Mouse (Mus musculus) kidney, postnatal 0 days (tissue): ENCODE measurements around the gene Abcc8. TPM values are rescaled to one million over a fixed set of nuclear protein-coding genes. Genes with fewer than 3 reads are reported as not detected.

Experiments
- ATAC-seq: fragments of 200-750 bp; cut with Nextera tagmentation; replicated peaks from 2 replicates; pipeline ENCODE4 v1.8.0; 2017; ENCODE audit warnings: low read depth, moderate number of reproducible peaks, moderate TSS enrichment, moderate library complexity; ENCODE audit not compliant: low FRiP score
- DNase-seq: peaks from one replicate; pipeline ENCODE4 v3.0.0-alpha.2; 2016; ENCODE audit warnings: low spot score
- H3K27ac ChIP-seq: fragments of 300-500 bp; sonication (generic); 2 replicates; pipeline ENCODE4 v1.5.1; 2014; ENCODE audit warnings: mild to moderate bottlenecking
- H3K27me3 ChIP-seq: fragments of 300-500 bp; sonication (generic); 2 replicates; pipeline ENCODE4 v1.6.1; 2014; ENCODE audit warnings: low read length, mixed read lengths; ENCODE audit not compliant: insufficient read depth
- H3K36me3 ChIP-seq: fragments of 300-500 bp; sonication (generic); 2 replicates; pipeline ENCODE4 v1.6.1; 2014; ENCODE audit warnings: low read length, mixed read lengths; ENCODE audit not compliant: insufficient read depth
- H3K4me1 ChIP-seq: fragments of 300-500 bp; sonication (generic); replicated peaks from 2 replicates; pipeline ENCODE4 v1.6.1; 2014; ENCODE audit warnings: antibody characterized with exemption, low read length, mixed read lengths; ENCODE audit not compliant: insufficient read depth
- H3K4me2 ChIP-seq: fragments of 300-500 bp; sonication (generic); 2 replicates; pipeline ENCODE4 v1.6.1; 2014; ENCODE audit warnings: mild to moderate bottlenecking, low read length, moderate library complexity, mixed read lengths
- H3K4me3 ChIP-seq: fragments of 300-500 bp; sonication (generic); replicated peaks from 2 replicates; pipeline ENCODE4 v1.5.1; 2014; ENCODE audit warnings: low read depth, low read length
- H3K9ac ChIP-seq: fragments of 300-500 bp; sonication (generic); 2 replicates; pipeline ENCODE4 v1.6.1; 2014; ENCODE audit warnings: low read depth, low read length
- H3K9me3 ChIP-seq: fragments of 300-500 bp; sonication (generic); replicated peaks from 2 replicates; pipeline ENCODE4 v1.6.1; 2016; ENCODE audit warnings: low read length, inconsistent platforms, mixed read lengths
- CTCF ChIP-seq: IDR thresholded peaks from 2 replicates; pipeline ENCODE4 v1.5.1; 2016; ENCODE audit warnings: antibody characterized with exemption, low read depth, mild to moderate bottlenecking, moderate library complexity
- WGBS: fragments of 180-500 bp; shearing (Covaris S2); extraction: QIAGEN DNeasy Blood & Tissue Kit; methylation state at CpG from one replicate; pipeline ENCODE4 v1.1.7; 2014; 5-methylcytosine and 5-hydroxymethylcytosine counted together
- polyA plus RNA-seq: library from polyadenylated mRNA; unstranded; fragments of >200 nt; fragmentation: Nextera tagmentation; extraction: Ambion mirVana; gene quantifications from 2 replicates; pipeline ENCODE4 v1.2.1, GENCODE M21; 2015

Abcc8 gene
- polyA plus RNA-seq, 1 experiment from 2014 or later, result 1.1 TPM

DNA sequence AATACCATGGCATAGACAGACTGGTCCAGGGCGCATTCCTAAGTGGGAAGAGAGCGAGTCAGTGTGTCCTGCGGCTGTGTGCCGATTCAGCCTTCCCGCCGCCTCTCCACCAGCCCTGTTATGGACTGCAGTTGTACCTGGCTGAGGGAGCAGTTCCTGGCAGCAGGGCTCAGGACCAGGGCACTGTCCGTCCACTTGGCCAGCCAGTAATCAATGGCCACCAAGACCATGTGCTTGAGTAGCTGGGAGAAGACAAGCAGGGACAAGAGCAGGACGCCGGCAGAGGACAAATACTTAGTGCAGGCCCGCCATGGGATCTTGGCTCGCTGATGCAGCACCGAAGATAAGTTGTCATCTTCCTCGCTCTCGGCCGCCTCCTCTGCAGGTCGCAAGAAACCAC, 62.8 kb downstream of the Abcc8 start:
- no peak; the same call in 1 of the 2 replicates for ATAC-seq
- H3K36me3 ChIP-seq, result no peaks in the 10 kb centered on the region
- 61% methylated on average over 16 of the region's 16 CpGs for WGBS
- H3K9ac ChIP-seq, result no peak overlapping the region
- H3K27me3 ChIP-seq, result no peaks in the 10 kb centered on the region
- H3K4me2 ChIP-seq, result no peak overlapping the region
- H3K4me1 ChIP-seq, result no peaks in the 10 kb centered on the region; the same call in 1 of the 2 replicates
- H3K27ac ChIP-seq, result no peak overlapping the region
- H3K4me3 ChIP-seq, result no peak overlapping the region
- TF ChIP-seq CTCF, result no peak
- H3K9me3 ChIP-seq, result no peaks in the 10 kb centered on the region
- no peak for DNase-seq

- ATAC-seq, result peak; percentile 74
- H3K27me3 ChIP-seq, result no peaks in the 10 kb centered on the region
- no peak overlapping the region for H3K4me3 ChIP-seq
- 22% methylated on average over 10 of the region's 10 CpGs for WGBS
- no peak overlapping the region for H3K9ac ChIP-seq
- no peaks in the 10 kb centered on the region for H3K9me3 ChIP-seq
- no peaks in the 10 kb centered on the region for H3K36me3 ChIP-seq
- TF ChIP-seq CTCF, result no peak
- H3K27ac ChIP-seq, result no peak overlapping the region
- DNase-seq, result peak; percentile 81
- no peak overlapping the region for H3K4me2 ChIP-seq
- no peaks in the 10 kb centered on the region; the same call in 1 of the 2 replicates for H3K4me1 ChIP-seq
These were observed 63.7 kb downstream of the Abcc8 start for GRCm38 (mm10) chr7:46116118-46116581.

GRCm38 (mm10) chr7:46113435-46113834, 66.4 kb downstream of the Abcc8 start:
- no peak for TF ChIP-seq CTCF
- H3K27me3 ChIP-seq, result no peaks in the 10 kb centered on the region
- no peaks in the 10 kb centered on the region for H3K9me3 ChIP-seq
- H3K4me1 ChIP-seq, result no peaks in the 10 kb centered on the region; the same call in 1 of the 2 replicates
- no peak for ATAC-seq
- no peak overlapping the region for H3K4me3 ChIP-seq
- no peaks in the 10 kb centered on the region for H3K36me3 ChIP-seq
- WGBS, result 44% methylated on average over 3 of the region's 3 CpGs
- no peak overlapping the region for H3K9ac ChIP-seq
- DNase-seq, result peak; percentile 41
- H3K4me2 ChIP-seq, result no peak overlapping the region
- H3K27ac ChIP-seq, result no peak overlapping the region

- Histone ChIP-seq H3K9ac (no peak overlapping the region), H3K9me3 (no peaks in the 10 kb centered on the region), H3K27me3 (no peaks in the 10 kb centered on the region), H3K4me2 (no peak overlapping the region), H3K4me3 (no peak overlapping the region), H3K27ac (no peak overlapping the region), H3K4me1 (no peaks in the 10 kb centered on the region; the same call in 1 of the 2 replicates), H3K36me3 (no peaks in the 10 kb centered on the region)
- TF ChIP-seq CTCF, result no peak
- DNase-seq, result no peak
- WGBS, result 66% methylated on average over 6 of the region's 6 CpGs
- ATAC-seq, result no peak
These were observed 67.9 kb downstream of the Abcc8 start for GRCm38 (mm10) chr7:46111938-46112337.

DNA sequence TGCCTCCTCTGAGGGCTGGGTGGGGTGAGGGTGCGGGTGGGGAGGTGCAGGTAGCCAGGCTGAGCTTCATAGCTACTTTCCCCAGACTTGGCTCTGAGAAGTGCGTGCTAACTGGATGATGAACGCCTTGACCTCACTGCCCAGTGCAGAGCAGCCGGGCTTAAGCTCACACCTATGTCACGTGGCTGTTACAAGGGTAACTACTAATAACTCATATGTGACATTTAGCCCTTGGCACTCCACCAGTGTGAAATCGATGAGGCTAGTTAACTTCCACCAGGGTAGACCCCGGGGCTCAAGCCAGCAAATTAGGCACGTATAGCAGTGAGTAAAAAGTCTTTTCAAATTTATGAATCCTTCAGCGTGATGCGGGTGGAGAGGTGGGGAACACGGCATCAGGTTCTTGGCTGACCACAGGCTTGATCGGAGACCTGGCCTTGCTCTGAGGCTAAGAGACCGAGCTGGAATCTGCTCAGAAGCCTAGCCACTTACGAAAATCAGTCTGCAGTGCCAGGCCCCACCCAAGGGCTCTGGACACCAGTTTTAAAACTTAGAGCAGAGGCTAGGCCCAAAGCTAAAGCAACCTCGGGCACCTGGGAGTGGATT, 68.5 kb downstream of the Abcc8 start:
- Histone ChIP-seq H3K4me1 (no peaks in the 10 kb centered on the region; the same call in 1 of the 2 replicates), H3K4me2 (no peak overlapping the region), H3K9me3 (no peaks in the 10 kb centered on the region), H3K9ac (no peak overlapping the region), H3K4me3 (no peak overlapping the region), H3K27me3 (no peaks in the 10 kb centered on the region), H3K36me3 (no peaks in the 10 kb centered on the region), H3K27ac (no peak overlapping the region)
- no peak for TF ChIP-seq CTCF
- ATAC-seq (no peak), DNase-seq (no peak)
- 64% methylated on average over 15 of the region's 15 CpGs for whole genome bisulfite sequencing

GRCm38 (mm10) chr7:46110079-46110478, 69.8 kb downstream of the Abcc8 start:
- H3K4me1 ChIP-seq, result no peaks in the 10 kb centered on the region
- H3K4me3 ChIP-seq, result no peak overlapping the region
- WGBS, result 65% methylated on average over 3 of the region's 3 CpGs
- no peaks in the 10 kb centered on the region for H3K36me3 ChIP-seq
- H3K27ac ChIP-seq, result no peak overlapping the region
- no peak overlapping the region for H3K4me2 ChIP-seq
- DNase-seq (no peak), ATAC-seq (no peak)
- H3K9me3 ChIP-seq, result no peaks in the 10 kb centered on the region
- no peak for TF ChIP-seq CTCF
- H3K27me3 ChIP-seq, result no peaks in the 10 kb centered on the region
- H3K9ac ChIP-seq, result no peak overlapping the region

DNA sequence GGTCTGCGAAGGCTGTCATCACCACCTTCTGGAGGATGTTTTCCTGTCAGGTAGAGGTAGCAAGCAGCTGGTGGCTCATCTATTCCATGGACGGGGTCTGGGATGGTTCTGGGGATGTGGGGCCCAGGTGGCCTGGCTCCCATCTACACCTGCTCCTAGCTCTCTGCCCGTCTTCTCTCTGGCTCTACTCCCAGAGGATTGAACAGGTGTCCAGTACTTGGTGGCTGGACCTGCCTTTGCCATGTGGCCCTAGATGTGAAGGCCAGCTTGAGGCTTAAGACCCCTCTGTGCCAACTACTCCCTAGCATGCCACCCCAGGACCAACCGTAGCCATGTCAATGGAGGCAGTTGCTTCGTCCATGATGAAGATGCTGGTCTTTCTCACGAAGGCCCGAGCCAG, 74.3 kb downstream of the Abcc8 start:
- no peaks in the 10 kb centered on the region for H3K9me3 ChIP-seq
- no peaks in the 10 kb centered on the region for H3K4me1 ChIP-seq
- WGBS, result 85% methylated on average over 7 of the region's 7 CpGs
- no peak overlapping the region for H3K4me2 ChIP-seq
- no peaks in the 10 kb centered on the region for H3K27me3 ChIP-seq
- H3K9ac ChIP-seq, result no peak overlapping the region
- ATAC-seq, result no peak
- no peak for TF ChIP-seq CTCF
- H3K27ac ChIP-seq, result no peak overlapping the region
- H3K36me3 ChIP-seq, result no peaks in the 10 kb centered on the region
- DNase-seq, result no peak
- H3K4me3 ChIP-seq, result no peak overlapping the region
